Comparison of ENCODE assay signal across 14 mouse cellular contexts in genomic region chr5:107436587-107437209, GRCm38 (mm10). TPM values are rescaled to one million over a fixed set of nuclear protein-coding genes. Genes with fewer than 3 reads are reported as not detected.
DNase-seq lines count a peak whose midpoint lies in the region; ATAC-seq and TF ChIP-seq lines count a peak whose summit lies in the region.
"Had no signal": no experiment of that assay in that cellular context is flagged by ENCODE, and none has a peak within 500 bp of the region (broad histone marks: within the 10 kb centered on the region; RNA-seq: fewer than 3 reads in every experiment).

No protein-coding gene starts in this region.

- H3K9me3 ChIP-seq in neural tube, embryonic 12.5 days = no peaks in the 10 kb centered on the region
- no peaks in the 10 kb centered on the region for H3K9me3 ChIP-seq in heart, embryonic 12.5 days (replicated peaks)
- H3K9me3 ChIP-seq: heart, embryonic 10.5 days; limb, embryonic 12.5 days had no signal

- H3K36me3 ChIP-seq in neural tube, embryonic 12.5 days = no peaks in the 10 kb centered on the region
- H3K36me3 ChIP-seq in heart, embryonic 12.5 days = no peaks in the 10 kb centered on the region
- H3K36me3 ChIP-seq: heart, embryonic 10.5 days; limb, embryonic 12.5 days had no signal

- H3K4me2 ChIP-seq in neural tube, embryonic 12.5 days (replicated peaks) = 0 out of 2 replicates have a peak overlapping the region, but pooled peaks have one; percentile 65
- no peak overlapping the region for H3K4me2 ChIP-seq in heart, embryonic 12.5 days

- TF ChIP-seq CTCF in gastrocnemius, adult 2 months (IDR thresholded peaks at IDR 0.05) = no peak

- H3K4me1 ChIP-seq in neural tube, embryonic 12.5 days = peaks cover 5% of the 10 kb centered on the region
- H3K4me1 ChIP-seq in heart, embryonic 12.5 days (replicated peaks) = peaks cover 5% of the 10 kb centered on the region; the same call in 1 of the 2 replicates

- H3K4me3 ChIP-seq in gastrocnemius, adult 2 months = peak overlapping the region; percentile 95; the same call in 1 of the 2 replicates
- H3K4me3 ChIP-seq in neural tube, embryonic 12.5 days = no peak overlapping the region
- no peak overlapping the region for H3K4me3 ChIP-seq in heart, embryonic 12.5 days

- intact Hi-C loops in gastrocnemius, adult 2 months (cut with DNase I) = loop anchor here (10.0 kb wide), 1 partner anchor 158 kb away; the partner anchor contains the start of genes Glmn and Rpap2

- peak overlapping the region; percentile 97; the same call in 1 of the 2 replicates for H3K27ac ChIP-seq in gastrocnemius, adult 2 months
- H3K27ac ChIP-seq in neural tube, embryonic 12.5 days = no peak overlapping the region
- H3K27ac ChIP-seq in heart, embryonic 12.5 days (ENCODE audit: poor library complexity, severe bottlenecking) = no peak overlapping the region
- H3K27ac ChIP-seq: limb, embryonic 12.5 days had no signal

- H3K9ac ChIP-seq in neural tube, embryonic 12.5 days = no peak overlapping the region
- H3K9ac ChIP-seq in heart, embryonic 12.5 days = no peak overlapping the region
- H3K9ac ChIP-seq: limb, embryonic 12.5 days had no signal

- no peak for ATAC-seq in neural tube, embryonic 12.5 days (ENCODE audit: low FRiP score, low read depth)
- peak; percentile 40; the same call in 1 of the 2 replicates for ATAC-seq in erythroblast, adult 5-6 weeks (replicated peaks; ENCODE audit: low FRiP score, poor library complexity, severe bottlenecking)
- ATAC-seq in heart, embryonic 12.5 days (ENCODE audit: insufficient number of reproducible peaks, low FRiP score) = no peak

- 89% methylated on average over 6 of the region's 6 CpGs for WGBS in neural tube, embryonic 12.5 days
- WGBS in heart, embryonic 12.5 days = 62% methylated on average over 6 of the region's 6 CpGs

- DNase-seq in gastrocnemius, adult 2 months = no peak
- DNase-seq in gastrocnemius, postnatal 4 days (ENCODE audit: low spot score in 2 of 2) = no peak
- no peak for DNase-seq in neural tube, embryonic 10.5 days (ENCODE audit: extremely low spot score, low spot score)
- DNase-seq in yolk sac, embryonic 10.5 days (ENCODE audit: low spot score) = peak; percentile 8
- DNase-seq in layer of hippocampus, adult 9-11 months = no peak
- DNase-seq: kidney, postnatal 10 days had no signal

- no peaks in the 10 kb centered on the region for H3K27me3 ChIP-seq in neural tube, embryonic 12.5 days (replicated peaks)
- peaks cover 9% of the 10 kb centered on the region; the same call in 1 of the 2 replicates for H3K27me3 ChIP-seq in heart, embryonic 12.5 days (replicated peaks)
- H3K27me3 ChIP-seq: limb, embryonic 12.5 days had no signal

RNA-seq across cellular contexts. Expression of gene Btbd8, which starts 1.1 kb away (rescaled TPM):
- 1 to 10 TPM; 5.5 to 8.5 TPM for total RNA-seq in gastrocnemius, adult 2 months (2021)
- total RNA-seq in gastrocnemius, postnatal 4 days (2021) = 10 to 100 TPM; 14.1 to 15.6 TPM
- 8.8 and 9.3 TPM in 2 replicates for polyA plus RNA-seq in neural tube, embryonic 12.5 days (2016; fragmentation: Nextera tagmentation; extraction: Ambion mirVana)
- 1.9 and 3.1 TPM in 2 replicates for total RNA-seq in erythroblast, adult 5-6 weeks (2015; ENCODE audit: low replicate concordance)
- total RNA-seq in erythroblast, adult 5-6 weeks (2017; ENCODE audit: low replicate concordance) = 5.9 and 6.1 TPM in 2 replicates
- 4.4 and 5.2 TPM in 2 replicates for polyA plus RNA-seq in heart, embryonic 12.5 days (2016; fragmentation: Nextera tagmentation; extraction: Ambion mirVana)

RNA-seq across cellular contexts. Expression of gene Lpcat2b, which starts 5.3 kb away (rescaled TPM):
- not detected for total RNA-seq in gastrocnemius, adult 2 months (2021)
- total RNA-seq in gastrocnemius, postnatal 4 days (2021) = not detected
- not detected in 2 replicates for polyA plus RNA-seq in neural tube, embryonic 12.5 days (2016; fragmentation: Nextera tagmentation; extraction: Ambion mirVana)
- total RNA-seq in erythroblast, adult 5-6 weeks (2015; ENCODE audit: low replicate concordance) = not detected in 2 replicates
- not detected in 2 replicates for total RNA-seq in erythroblast, adult 5-6 weeks (2017; ENCODE audit: low replicate concordance)
- polyA plus RNA-seq in heart, embryonic 12.5 days (2016; fragmentation: Nextera tagmentation; extraction: Ambion mirVana) = not detected in 2 replicates
- polyA plus RNA-seq: brain, embryonic 14.5 days; heart, embryonic 10.5 days; limb, embryonic 12.5 days; neural tube, embryonic 11.5 days; stomach, embryonic 14.5 days had no signal

RNA-seq across cellular contexts. Expression of gene Ephx4, which starts 34.2 kb away (rescaled TPM):
- total RNA-seq in gastrocnemius, adult 2 months (2021) = under 1 TPM; 0.67 to 0.99 TPM
- total RNA-seq in gastrocnemius, postnatal 4 days (2021) = 1 to 10 TPM; 3.5 to 4.2 TPM
- polyA plus RNA-seq in neural tube, embryonic 12.5 days (2016; fragmentation: Nextera tagmentation; extraction: Ambion mirVana) = 1.5 TPM in 2 replicates
- total RNA-seq in erythroblast, adult 5-6 weeks (2015; ENCODE audit: low replicate concordance) = not detected in 2 replicates
- total RNA-seq in erythroblast, adult 5-6 weeks (2017; ENCODE audit: low replicate concordance) = not detected in 2 replicates
- polyA plus RNA-seq in heart, embryonic 12.5 days (2016; fragmentation: Nextera tagmentation; extraction: Ambion mirVana) = 0.44 and 0.88 TPM in 2 replicates
